Mouse (Mus musculus) lung, adult 2 months (tissue): ENCODE measurements at regions not wholly inside any gene's neighbourhood (a gene's known extent, or its start where the extent isn't known, plus 50 kb on each side); places are given as distances from the start of the nearest gene placed in this dataset.

Experiments
- CTCF ChIP-seq: fragments of 200-500 bp; IDR thresholded peaks from 2 replicates; pipeline ENCODE4 v1.5.1; 2011; ENCODE audit warnings: mild to moderate bottlenecking, low read length, control low read depth; ENCODE audit not compliant: insufficient read depth
- POLR2A ChIP-seq: fragments of 200-500 bp; IDR thresholded peaks from 2 replicates; pipeline ENCODE4 v1.6.1; 2011; ENCODE audit warnings: low read depth, mild to moderate bottlenecking, control low read depth, low read length, borderline replicate concordance; ENCODE audit errors: extremely low read depth

DNA sequence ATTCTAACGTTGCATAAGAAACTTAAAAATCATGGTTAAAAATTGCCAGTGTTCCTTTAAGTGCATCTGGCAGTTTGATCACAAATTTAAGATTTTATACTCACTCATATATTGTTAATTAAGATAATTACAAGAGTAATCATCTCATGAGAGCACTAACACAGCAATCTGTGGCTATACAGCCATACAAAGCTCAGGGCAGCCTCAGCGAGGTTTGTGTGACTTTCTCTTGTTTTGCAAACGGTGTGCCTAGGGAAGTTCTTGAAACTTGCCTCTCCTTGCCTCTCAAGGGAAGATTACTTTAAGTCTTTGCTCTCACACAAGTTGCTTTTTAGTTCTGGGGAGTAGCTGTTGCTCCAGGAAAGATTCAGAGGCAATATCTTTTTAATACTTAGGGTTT, 58.1 kb upstream of the Slc1a4 start:
- TF ChIP-seq CTCF (no peak), POLR2A (no peak)
